8 mouse cellular contexts compared by ENCODE assay signal in genomic region chr1:155741378-155741945, GRCm38 (mm10). TPM values are rescaled to one million over a fixed set of nuclear protein-coding genes. Genes with fewer than 3 reads are reported as not detected.
DNase-seq lines count a peak whose midpoint lies in the region; ATAC-seq and TF ChIP-seq lines count a peak whose summit lies in the region.

No protein-coding gene starts in this region.

- H3K9ac ChIP-seq in intestine, postnatal 0 days (ENCODE audit: low read depth, low read length): no peak overlapping the region
- peak overlapping the region; percentile 50; the same call in 1 of the 2 replicates for H3K9ac ChIP-seq in neural tube, embryonic 13.5 days

- H3K27me3 ChIP-seq in intestine, postnatal 0 days (replicated peaks; ENCODE audit: control insufficient read depth, insufficient read depth, low read length): peaks cover 88% of the 10 kb centered on the region
- H3K27me3 ChIP-seq in neural tube, embryonic 13.5 days: peaks cover 94% of the 10 kb centered on the region

- WGBS in intestine, postnatal 0 days: under 1% methylated on average over 34 of the region's 34 CpGs
- 2% methylated on average over 34 of the region's 34 CpGs for WGBS in neural tube, embryonic 13.5 days

- no peaks in the 10 kb centered on the region for H3K36me3 ChIP-seq in intestine, postnatal 0 days (ENCODE audit: control insufficient read depth, insufficient read depth)
- H3K36me3 ChIP-seq in neural tube, embryonic 13.5 days: no peaks in the 10 kb centered on the region

- H3K4me3 ChIP-seq in layer of hippocampus, adult 2 months: peak overlapping the region; percentile 30
- H3K4me3 ChIP-seq in embryonic fibroblast, embryonic 13.5 days (ENCODE audit: insufficient read depth, low read length): peak overlapping the region; percentile 38
- H3K4me3 ChIP-seq in intestine, postnatal 0 days (ENCODE audit: low read depth, low read length): peak overlapping the region; percentile 57
- H3K4me3 ChIP-seq in neural tube, embryonic 13.5 days: peak overlapping the region; percentile 40

- no peak overlapping the region for H3K27ac ChIP-seq in layer of hippocampus, adult 2 months
- H3K27ac ChIP-seq in embryonic fibroblast, embryonic 13.5 days (ENCODE audit: insufficient read depth, low read length): no peak overlapping the region
- H3K27ac ChIP-seq in intestine, postnatal 0 days (ENCODE audit: low read depth, low read length): no peak overlapping the region
- H3K27ac ChIP-seq in neural tube, embryonic 13.5 days (replicated peaks): 0 out of 2 replicates have a peak overlapping the region, but pooled peaks have one; percentile 9

- TF ChIP-seq POLR2A in embryonic fibroblast, embryonic 13.5 days (IDR thresholded peaks at IDR 0.05; ENCODE audit: low read depth, low read length): no peak

- H3K4me2 ChIP-seq in intestine, postnatal 0 days (replicated peaks; ENCODE audit: low read depth): peak overlapping the region; percentile 94
- H3K4me2 ChIP-seq in neural tube, embryonic 13.5 days: peak overlapping the region; percentile 70

- no peaks in the 10 kb centered on the region for H3K9me3 ChIP-seq in intestine, postnatal 0 days (ENCODE audit: control insufficient read depth)
- H3K9me3 ChIP-seq in neural tube, embryonic 13.5 days: no peaks in the 10 kb centered on the region

- no peak for DNase-seq in layer of hippocampus, adult 2 months (ENCODE audit: low spot score in 2 of 2)
- DNase-seq in layer of hippocampus, adult 9-11 months: no peak
- no peak for DNase-seq in gastrocnemius, adult 8-10 months (ENCODE audit: low spot score in 2 of 2)
- no peak for DNase-seq in adrenal gland, adult 18-20 months (ENCODE audit: low spot score in 2 of 2)

- no peak for TF ChIP-seq CTCF in layer of hippocampus, adult 2 months (conservative IDR thresholded peaks at IDR 0.05)
- no peak for TF ChIP-seq CTCF in embryonic fibroblast, embryonic 13.5 days (IDR thresholded peaks at IDR 0.05; ENCODE audit: borderline replicate concordance, insufficient read depth, low read length)
- no peak for TF ChIP-seq CTCF in intestine, postnatal 0 days (IDR thresholded peaks at IDR 0.05; ENCODE audit: low read depth)

- no peaks in the 10 kb centered on the region for H3K4me1 ChIP-seq in embryonic fibroblast, embryonic 13.5 days (ENCODE audit: control insufficient read depth, insufficient read depth, low read length)
- peaks cover 3% of the 10 kb centered on the region; the same call in 1 of the 2 replicates for H3K4me1 ChIP-seq in intestine, postnatal 0 days (replicated peaks; ENCODE audit: control insufficient read depth, insufficient read depth, low read length)
- peaks cover 32% of the 10 kb centered on the region for H3K4me1 ChIP-seq in neural tube, embryonic 13.5 days (replicated peaks)

- no peak for ATAC-seq in intestine, postnatal 0 days
- ATAC-seq in neural tube, embryonic 13.5 days (ENCODE audit: low read depth): 0 out of 2 replicates have a peak, but pooled peaks have one; percentile 22
- no peak for ATAC-seq in megakaryocyte-erythroid progenitor cell, adult 5-6 weeks (replicated peaks; ENCODE audit: low FRiP score, low TSS enrichment, poor library complexity, severe bottlenecking)

RNA-seq across cellular contexts. Expression of gene Lhx4, which starts 10.0 kb away (rescaled TPM):
- total RNA-seq in layer of hippocampus, adult 2 months (2021): not detected
- not detected in 2 replicates for polyA plus RNA-seq in embryonic fibroblast, embryonic 13.5 days (2011; ENCODE audit: insufficient read length, low read depth, missing spikeins)
- 0.01 TPM in 1 of 2 replicates, not detected in the other for polyA plus RNA-seq in intestine, postnatal 0 days (2015; fragmentation: Nextera tagmentation; extraction: Ambion mirVana)
- 5.5 and 7.5 TPM in 2 replicates for polyA plus RNA-seq in neural tube, embryonic 13.5 days (2015; fragmentation: Nextera tagmentation; extraction: Ambion mirVana)
- not detected for total RNA-seq in gastrocnemius, adult 8-10 months (2022)
- total RNA-seq in megakaryocyte-erythroid progenitor cell, adult 5-6 weeks (2014; fragmentation: Nextera tagmentation): not detected in 2 replicates
- not detected in 2 replicates for total RNA-seq in megakaryocyte-erythroid progenitor cell, adult 5-6 weeks (2017)
- under 1 TPM in 1 of 2 experiments, not detected in 1; 0.06 TPM for total RNA-seq in adrenal gland, adult 18-20 months (2021)
